Mouse (Mus musculus) cerebellum, adult (tissue): Measurements from ENCODE around the gene Ccdc149.

ENCODE experiments used
- ATAC-seq: cut with Nextera tagmentation; 2 replicates; pipeline ENCODE4 v1.9.2; 2017; ENCODE audit warnings: mild to moderate bottlenecking, moderate library complexity, mixed read lengths; ENCODE audit not compliant: insufficient number of reproducible peaks, low FRiP score, low TSS enrichment

Ccdc149 gene

DNA sequence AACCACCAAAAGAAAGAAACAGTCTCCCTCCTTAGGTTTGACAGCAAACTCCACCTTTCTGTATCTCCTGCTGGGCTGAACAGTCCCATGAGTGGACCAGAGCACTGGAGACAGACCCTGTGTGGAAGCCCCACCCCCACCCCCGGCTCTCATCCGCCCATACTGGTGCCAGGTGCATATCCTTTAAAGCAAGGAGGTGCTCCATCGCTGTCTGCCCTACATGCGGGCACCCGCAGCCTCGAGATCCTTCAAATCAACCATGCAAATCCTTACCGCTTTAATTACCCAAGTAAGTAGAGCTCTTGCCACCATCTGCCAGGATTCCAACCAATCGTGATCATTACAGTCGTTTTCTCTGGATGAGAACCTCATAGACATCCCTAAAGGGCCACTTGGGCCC is 20.5 kb downstream of the Ccdc149 start:
- no peak for ATAC-seq

DNA sequence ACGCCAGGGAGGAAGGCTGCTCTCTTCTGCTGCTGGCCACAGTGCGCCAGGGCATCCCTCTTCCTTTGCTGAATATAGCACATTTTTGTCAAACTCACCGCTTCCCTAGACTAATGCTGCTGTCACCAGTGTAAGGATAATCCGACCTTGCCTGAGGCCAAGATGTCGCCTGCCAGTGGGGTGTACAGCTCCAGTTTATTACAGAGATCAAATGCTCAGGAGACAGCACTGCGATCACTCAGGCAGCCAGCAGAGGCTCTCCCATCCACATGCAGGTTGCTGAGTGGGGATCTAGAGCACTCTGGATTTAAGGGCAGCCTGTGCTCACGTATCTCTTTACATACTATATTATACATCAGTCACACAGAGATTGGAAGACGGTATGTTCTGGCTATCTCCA is 22.1 kb downstream of the Ccdc149 start:
- ATAC-seq = 0 out of 2 replicates have a peak, but pooled peaks have one; percentile 29

DNA sequence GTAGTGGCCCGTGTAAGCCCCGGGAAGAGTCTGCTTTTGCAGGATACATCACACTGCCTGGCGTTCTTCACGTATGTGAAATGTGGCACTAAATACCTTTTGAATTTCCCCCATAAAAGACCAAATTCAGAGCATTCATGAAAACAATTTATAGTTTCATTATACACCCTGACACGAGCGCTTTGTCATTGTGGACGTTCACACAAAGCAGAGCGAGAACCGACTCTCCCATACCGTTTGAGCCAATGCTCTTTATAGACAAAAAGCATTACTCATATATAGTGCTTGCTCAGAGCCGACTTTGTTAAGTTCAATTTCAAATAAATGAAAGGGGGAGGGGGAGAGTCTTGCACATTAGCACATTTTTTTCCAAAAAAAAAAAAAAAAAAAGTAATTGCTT is 31.0 kb downstream of the Ccdc149 start:
- no peak for ATAC-seq

DNA sequence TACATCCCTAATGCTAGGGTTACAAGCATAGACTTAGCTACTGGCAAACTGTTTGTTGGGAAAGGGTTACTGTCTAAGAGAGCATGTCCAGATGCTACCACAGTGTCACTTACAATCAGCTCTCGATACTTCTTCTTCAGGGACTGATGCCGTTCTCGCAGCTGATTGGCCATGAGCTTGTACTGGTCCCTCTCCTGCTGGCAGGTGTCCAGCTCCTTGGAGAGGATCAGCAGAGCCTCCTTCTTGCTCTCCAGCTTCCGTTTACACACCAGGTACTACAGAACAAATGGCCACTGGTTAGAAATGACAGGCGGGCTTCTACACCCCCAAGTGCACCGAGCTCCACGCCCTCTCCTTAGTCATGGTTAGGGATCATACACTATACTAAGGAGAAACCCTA is 32.4 kb downstream of the Ccdc149 start:
- ATAC-seq = no peak

DNA sequence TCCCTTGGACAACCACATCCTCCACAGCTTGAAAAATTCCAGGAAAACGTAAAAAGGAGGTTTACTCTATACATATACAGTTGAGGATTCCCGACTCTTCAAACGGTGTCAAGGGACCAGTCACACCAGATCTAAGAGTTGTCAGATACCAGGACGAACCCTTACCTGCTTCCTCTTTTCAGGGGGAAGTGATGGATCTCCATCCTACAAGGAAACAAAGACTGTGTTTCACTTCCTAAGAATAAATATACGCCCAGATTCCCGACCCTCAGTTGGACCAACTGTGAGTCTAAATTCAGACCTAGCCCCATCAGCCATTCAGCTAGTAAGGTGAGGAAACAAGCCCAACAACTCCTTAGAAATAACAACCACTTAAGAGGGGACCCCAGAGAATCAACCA is 35.8 kb downstream of the Ccdc149 start:
- ATAC-seq = no peak

DNA sequence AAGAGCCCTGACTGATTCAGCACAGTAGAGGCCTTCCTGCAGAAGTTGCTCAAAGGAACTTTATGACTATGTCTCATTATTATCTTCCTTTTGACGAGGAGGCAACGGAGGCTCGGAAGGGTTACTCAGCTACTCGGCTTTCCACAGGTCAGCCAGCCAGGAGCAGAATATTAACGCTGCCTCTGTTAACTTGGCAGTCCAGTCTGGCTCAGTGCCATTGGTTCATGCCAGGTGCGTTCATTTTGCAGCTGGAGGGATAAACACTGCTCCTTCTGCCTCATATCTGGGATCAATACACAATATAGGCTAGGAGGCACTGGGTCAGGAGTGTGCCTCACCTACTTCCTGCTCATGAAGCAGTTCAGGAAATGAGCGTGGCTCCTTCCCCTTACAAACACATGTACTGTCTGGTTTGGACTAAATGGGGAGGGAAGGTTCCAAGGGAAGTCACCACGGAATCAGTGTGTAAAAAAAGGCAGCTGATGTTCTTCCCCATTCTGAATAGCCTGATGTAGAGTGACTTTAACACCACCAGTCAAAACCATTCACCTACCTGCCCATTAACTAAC is 40.0 kb downstream of the Ccdc149 start:
- no peak for ATAC-seq

DNA sequence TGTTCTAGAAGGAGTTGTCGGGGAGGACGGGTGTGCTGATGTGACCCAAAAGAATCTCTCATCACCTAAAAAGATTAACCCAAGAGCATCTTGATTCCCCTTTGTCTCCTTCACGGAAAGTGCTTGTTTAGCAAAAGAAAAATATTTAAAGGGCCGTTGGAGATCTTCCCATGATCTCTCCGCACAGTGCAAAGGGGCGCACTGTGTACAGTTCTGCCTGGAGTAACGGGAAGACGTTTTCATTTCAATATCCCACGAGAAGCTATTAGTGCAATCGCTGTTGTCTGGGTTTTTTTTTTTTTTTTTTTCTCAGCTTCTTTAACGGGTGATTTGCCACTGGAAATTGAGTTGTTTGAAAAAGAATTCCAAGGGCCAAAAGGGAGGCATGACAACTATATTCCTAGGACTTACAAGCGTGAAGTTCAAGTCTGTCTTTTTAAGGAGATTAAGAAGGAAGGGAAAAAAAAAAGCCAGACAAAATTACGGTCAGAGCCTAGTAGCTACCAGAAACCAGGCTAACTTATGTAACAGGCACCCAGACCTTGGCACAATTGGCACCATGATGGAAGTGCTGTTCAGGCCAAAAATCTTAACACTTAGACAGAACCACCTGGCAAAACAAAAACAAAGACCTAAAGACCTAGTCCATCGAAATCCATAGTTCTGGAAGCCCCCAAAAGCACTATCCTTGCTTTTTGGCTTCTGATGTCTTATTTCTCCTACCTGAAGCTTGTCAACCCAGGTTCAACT is 41.4 kb downstream of the Ccdc149 start:
- ATAC-seq = no peak

DNA sequence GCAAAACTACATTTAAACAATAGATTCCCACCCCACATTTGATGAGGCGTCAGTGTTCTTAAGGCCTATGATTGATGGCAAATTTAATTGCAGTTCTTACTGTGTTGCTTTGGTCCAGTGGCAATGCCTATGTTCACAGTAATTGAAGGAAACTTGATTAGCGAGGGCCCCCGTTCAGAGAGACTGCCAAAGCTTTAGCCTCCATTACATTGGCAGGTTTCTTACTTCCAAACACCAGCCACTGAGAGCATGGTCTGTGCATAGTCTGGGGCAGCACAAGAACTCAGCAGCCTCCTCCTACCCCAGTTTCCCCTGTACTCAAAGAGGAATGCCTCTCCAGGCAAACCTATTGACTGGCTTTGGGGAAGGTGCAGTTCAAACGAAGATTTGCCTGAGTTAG is 42.7 kb downstream of the Ccdc149 start:
- ATAC-seq = no peak

DNA sequence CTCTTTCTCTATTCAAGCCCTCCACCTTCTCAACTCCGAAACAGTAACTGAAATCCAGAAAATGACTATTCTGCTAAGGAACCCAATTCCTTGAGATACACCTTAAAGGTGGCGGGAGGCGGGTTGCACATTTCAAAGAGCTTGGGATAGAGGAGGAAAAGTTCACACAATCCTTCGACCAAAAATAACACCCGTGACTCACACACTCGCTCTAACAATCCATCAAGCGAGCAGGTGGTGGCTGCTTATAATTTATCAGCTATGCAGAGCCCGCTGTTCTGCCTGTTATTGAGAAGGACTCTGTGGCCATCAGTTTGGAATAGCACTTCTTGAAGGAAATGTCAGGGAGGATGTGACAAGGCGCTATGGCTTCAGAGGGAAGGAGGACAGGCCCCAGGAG is 45.5 kb downstream of the Ccdc149 start:
- ATAC-seq = no peak

DNA sequence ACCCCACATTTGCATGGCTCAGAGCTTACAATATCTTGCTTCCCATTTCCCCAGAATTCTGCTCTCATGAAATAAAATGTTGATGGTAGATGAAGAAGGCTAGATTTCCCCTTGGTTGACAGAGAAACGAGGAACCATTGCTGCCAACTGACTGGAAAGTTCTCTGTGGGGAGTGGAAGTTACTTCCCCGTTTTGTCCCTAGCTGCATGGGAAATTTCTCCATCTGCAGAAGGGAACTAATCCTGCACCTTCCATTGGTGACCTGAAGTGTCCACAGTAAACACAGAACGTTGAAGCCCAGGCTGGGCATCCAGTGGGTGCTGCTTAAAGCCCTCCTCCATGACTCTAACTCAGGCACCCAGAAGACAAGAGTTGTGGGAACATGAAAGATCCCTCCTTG is 47.4 kb downstream of the Ccdc149 start:
- ATAC-seq = no peak

DNA sequence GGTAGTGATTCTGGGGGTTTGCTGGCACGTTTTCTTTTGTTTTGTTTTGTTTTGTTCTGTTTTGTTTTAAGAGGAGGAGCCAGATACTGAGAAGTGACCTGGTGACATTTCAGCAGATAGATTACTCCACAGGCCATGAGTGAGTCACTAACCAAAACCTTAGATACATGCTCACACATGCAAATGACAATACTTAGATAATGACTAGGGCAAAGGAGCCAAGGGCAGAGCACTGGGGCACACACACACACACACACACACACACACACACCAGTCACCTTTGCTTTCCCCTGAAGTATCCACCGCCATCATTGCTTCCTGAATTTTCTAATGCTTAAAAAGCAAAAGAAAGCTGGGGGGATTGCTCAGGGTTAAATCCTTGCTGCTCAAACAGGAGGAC is 54.8 kb downstream of the Ccdc149 start:
- no peak for ATAC-seq

DNA sequence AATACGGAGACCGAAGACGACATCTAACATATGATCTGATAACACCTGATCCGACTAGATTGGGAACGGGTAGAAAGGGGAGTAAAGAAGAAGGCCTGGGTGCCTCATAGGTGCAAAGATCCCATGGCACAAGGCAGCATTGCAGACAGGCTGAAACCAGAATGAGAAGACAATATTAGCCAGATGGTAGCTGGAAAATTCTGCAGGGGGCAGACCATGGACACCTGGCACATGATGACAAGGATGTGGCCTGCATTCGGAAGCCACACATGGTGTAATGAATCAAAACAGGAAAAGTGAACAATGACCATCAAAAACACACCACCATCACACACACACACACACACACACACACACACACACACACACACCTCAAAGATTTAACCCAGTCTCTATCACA is 55.4 kb downstream of the Ccdc149 start:
- peak; percentile 80 for ATAC-seq

DNA sequence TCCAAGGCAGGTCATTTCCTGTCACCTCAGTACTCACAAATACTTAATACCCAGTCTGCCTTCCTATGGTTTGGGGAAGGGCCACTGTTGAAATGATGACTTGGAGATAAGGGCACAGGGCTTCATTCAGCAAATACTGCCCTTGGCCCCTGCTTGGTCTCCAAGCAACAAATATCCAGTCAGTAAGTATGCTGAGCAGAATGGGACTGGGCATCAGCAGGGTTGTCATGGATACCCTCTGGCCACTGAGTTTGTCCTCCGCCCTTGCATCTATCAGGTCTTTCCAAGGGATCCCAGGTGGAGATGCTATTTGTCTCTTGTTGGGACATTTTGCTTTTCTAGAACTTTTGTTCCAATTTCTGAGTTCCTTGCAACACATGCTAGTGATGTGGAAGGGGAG is 56.1 kb downstream of the Ccdc149 start:
- no peak for ATAC-seq

DNA sequence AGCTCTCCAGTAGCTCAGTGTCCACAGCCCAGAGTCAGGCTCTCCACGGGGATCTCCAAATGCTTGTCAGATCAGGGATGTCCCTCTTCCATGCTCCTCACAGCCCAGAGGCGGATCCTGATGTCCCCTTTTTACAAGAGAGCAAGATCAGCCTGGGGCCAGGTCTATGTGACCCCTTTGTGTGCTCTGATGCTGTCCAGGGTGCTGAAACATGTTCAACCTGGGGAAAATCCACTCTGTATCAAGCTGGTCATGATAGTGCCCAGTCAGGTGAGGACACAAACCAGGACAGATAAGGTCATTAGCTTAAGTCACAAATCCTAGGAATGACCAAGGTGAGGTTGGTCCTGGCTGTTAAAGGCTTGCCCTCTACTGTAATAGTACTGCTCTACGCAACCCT is 59.8 kb downstream of the Ccdc149 start:
- no peak for ATAC-seq

DNA sequence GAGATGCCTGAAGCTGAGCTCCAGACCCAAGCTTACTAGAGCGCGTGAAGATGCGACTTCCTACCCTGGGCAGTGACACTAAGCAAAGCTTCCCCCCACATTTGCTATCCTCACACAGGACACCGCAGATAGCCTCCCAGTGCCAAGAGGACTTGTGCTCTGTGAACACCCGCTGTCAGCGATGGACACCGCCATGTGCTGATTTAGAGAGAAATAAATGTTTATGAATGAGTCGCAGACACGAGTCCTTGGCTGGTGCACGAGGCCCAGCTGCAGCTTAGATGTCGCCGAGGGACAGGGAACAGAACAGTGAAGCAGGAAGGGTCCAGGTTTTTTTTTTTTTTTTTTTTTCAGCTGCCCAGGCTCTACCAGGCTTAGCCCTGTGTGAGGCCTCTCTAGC is 61.1 kb downstream of the Ccdc149 start:
- 0 out of 2 replicates have a peak, but pooled peaks have one; percentile 10 for ATAC-seq

DNA sequence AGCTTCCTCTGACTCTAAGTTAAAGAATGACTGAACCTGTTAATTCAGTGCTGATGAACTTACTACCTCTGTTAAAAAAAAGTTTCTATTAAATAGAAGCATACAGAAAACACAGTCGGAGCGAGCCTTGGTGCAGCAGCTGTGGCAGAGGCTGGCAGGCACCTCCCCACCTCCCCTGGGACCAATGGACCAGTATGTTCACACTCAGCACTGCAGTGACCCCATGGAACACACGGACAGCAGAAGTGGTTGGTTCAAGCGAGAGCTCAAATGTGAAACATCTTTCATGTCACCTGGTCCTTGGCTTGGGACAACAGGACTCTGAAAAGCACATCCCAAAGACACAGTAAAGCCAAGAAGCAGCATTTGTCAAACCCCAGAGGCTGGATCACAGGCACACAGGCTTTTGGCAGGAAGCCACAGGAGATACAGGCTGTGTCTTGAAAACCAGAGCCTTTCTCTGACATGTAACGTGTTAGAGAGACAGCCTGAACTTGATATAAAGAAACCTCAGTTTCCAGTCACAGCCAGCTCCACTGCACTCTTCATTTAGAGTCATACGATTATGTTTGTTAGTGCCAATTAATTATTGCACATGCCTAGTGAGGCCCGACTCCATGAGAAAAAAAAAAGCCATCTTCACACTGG is 62.5 kb downstream of the Ccdc149 start:
- ATAC-seq = no peak

DNA sequence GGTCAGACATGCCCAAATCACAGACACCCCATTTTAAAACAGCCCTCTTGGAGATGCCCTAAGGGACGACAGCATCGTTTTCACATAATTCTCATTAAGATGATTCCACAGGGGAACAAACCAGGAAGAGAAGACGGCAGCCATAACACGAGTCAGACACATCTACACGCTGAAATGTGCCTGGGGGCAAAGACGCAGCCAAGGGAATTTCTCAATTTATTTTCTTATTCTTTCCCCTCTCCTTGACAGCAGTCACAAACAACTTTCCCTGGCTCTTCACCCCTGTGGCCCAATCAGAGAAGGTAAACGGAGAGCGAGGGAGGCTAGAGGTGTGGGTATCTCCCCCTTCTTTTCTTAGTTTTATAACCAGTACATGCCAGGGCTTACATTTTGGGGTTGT is 66.9 kb downstream of the Ccdc149 start:
- no peak for ATAC-seq

DNA sequence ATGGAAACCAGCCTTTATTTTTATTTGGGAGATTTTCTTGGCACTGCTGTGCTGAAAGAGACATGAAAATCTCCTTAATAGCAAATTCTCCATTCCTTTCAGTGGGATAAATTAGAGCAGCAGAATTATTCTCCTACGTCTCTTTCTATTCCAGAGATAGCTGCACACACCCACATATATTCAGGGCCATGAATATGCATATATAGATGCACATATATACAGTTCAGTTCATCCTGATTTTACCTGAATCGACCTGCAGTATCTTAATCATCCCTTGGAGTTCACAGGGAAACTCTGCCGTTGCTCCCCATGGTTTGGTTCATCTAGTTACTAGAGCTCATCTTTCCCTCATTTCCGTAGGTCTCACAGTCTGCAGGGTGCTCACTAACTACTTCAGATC is 77.6 kb downstream of the Ccdc149 start:
- no peak for ATAC-seq

DNA sequence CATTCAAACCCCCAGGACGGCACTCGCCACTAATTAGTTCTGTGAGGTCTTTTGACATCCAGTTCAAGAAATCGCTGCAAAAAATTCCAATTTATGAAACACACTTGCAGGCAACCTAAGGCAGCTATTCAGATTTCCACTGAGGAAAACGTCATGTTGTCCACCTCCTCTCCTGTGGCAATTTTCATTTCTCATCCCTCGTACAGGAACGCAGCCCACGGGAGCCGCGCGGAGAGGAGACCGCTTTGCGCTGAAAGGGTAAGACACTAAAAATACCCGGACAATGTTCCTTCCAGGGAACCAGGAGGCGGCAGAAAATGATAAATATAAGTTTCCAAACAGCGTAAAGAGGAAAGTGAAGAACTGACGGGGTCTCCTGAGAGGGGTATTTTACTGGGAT is 79.8 kb downstream of the Ccdc149 start:
- no peak for ATAC-seq

DNA sequence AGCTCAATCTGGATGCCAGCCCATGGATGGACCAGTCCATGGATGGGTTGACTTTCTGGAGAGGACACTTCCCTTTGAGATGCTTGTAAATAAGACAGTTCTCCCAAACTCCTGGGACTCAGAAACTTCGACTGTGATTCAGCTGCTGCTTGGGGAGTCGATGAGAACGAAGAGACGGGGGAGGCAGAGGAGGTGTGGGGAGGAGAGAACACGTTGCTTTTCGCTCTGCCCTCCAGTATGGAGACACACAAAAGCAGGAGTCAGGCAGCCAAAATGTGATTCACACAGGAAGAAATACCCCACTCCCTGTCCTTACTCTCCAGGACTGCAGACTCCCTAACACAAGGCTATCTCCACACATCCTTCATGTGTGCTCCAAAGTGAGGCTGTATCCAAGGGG is 80.9 kb downstream of the Ccdc149 start:
- ATAC-seq = no peak

DNA sequence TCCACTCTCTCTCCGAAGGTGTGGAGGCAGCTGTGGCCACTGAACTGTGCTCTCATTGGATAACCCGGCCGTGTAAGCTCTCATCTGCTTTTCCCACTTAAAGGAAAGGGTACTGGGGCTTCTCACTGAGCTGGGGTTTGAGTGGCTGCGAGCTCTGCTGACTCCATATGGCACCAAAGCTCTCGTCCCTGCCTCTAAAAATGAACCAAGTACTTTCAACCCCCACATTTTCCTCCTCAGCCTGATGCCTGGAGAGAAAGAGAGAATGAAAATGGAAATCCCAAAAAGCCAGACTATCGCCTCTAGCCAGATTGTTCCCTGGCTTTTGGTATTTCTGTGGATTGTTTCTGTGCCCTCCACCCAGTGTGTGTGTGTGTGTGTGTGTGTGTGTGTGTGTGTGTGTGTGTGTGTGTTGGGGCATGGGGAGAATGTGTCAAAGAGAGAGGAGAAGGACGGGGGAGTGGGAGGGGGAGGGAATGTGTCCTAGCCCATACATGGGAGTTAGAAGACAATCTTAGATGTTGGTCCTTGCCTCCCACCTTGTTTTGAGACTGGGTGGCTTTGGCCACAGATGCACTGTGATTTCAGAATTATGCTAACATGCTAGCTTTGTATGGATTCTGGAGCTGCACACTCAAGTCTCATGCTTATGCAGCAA is 83.1 kb downstream of the Ccdc149 start:
- no peak for ATAC-seq
